Mouse (Mus musculus): ENCODE data around the gene Zbtb4.
"Not testable (repeated sequence)": the region's sequence is repeated elsewhere in the genome, so short reads cannot be mapped to it uniquely, and the experiment has no call there.

Gene Zbtb4

DNA sequence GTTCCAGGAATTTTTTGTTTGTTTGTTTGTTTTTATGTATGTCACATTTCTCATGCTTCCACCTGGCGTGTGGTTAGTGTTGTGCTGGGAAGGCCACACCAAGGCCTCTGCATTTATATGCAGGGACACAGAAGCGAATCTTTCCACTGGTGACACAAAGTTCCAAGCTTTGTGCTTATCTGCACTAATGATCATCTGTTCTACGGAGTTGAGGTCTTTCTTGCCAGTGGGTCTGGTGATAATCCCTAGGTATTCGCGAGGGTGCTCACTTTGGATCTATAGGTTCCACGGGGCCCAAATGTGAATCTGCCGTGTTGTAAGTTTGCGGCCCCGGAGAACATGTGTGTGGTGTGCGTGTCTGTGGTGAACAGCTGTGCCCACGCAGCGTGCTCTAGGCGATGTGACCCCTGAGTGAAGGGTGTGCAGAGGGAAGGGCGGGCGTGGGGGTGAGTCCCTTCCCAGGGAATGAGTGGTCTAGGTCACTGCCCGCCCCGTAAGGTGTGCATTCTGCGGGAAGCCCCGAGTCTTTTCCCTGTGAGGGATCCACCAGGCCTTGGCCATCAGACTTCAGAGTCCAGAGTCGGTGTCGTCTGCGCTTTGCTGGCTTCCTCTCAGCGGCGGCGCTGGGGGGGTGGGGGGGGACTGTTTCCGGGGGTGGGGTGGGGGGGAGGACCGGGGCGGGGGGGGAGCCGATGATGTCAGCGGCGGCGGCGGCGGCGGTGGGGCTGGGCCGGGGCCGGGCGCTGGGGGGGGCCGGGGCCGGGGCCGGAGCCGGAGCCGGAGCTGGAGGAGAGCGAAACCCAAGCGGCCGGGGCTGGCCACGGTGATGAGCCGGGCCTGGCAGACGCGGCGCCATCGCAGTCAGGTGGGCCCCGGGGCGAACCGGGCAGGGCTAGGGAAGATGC is at the start of gene Zbtb4:
Gene Zbtb4 (plus strand): TSS at position 692 of the 905 bp plus-strand sequence.
- peak; percentile 50 to 71 for DNase-seq

DNA sequence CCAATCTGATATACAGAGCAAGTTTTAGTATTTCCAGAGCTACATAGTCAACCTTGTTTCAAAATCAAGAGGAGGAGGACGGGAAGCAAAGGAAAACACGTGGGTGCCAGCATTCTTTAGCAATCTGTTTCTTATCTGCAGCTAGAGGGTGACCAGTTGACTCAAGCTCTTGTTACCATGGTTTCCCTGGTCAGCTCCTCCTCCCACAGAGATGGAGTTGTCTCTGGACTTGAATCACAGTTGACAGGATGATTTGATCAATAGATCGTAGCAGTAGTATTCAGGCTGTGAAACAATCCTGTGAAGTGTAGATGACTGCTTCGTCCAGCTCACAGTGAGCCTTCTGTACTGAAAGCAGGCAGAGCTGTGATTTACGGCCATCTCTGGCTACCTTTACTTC is 49.8 kb upstream of the Zbtb4 start:
- DNase-seq = no peak

DNA sequence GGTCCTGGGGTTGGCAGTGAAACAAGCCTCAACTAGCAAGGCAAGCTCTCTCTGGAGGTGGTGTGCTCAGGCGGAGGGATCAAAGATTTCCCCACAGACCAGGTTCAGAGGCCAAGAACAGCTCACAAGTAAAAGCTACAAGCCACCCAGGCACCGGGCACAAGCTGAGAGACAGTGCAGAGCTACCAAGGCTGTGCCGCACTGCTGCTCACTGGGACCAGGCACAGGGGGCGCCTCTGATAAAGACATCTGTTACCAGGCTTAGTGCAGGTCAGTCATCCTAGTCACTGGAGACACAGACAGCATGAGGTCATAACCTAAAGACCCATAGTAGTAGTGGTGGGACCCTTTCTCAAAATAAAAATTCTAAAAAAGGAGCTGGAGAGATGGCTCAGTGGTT is 48.8 kb upstream of the Zbtb4 start:
- DNase-seq = no peak

DNA sequence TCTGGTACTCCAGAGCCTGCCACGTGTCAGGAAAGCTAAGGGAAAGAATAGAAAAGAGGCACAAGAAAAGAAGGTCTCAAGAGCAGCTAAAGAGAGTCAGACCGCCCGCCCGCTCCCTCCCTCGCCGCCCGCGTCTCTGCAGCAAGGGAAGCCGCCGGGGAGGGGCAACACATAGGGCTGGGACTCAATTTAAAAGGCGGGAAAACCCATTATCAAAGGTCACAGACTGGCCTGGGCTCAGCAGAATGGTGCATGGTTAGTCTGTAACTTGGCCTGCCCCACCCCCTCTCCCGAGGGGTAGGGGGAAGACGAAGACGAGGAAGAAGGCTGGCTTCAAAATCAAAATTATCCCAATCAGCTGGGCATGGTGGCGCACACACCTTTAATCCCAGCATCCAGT is 47.1 kb upstream of the Zbtb4 start:
- DNase-seq = no peak

DNA sequence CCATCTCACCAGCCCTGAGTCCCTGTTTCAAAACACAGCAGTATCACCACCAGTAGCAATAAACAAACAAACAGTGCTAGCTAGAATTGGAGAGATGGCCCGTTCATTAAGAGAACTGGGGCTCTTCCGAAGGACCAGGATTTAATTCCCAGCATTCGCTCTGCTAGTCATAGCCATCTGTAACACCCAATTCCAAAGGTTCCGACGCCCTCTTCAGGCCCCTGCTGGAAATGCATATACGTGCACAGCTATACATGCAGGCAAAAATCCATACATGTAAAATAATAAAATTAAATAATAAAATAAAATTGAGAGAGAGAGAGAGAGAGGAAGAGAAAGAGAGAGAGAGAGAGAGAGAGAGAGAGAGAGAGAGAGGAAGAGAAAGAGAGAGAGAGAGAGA is 46.3 kb upstream of the Zbtb4 start:
- no peak for DNase-seq

DNA sequence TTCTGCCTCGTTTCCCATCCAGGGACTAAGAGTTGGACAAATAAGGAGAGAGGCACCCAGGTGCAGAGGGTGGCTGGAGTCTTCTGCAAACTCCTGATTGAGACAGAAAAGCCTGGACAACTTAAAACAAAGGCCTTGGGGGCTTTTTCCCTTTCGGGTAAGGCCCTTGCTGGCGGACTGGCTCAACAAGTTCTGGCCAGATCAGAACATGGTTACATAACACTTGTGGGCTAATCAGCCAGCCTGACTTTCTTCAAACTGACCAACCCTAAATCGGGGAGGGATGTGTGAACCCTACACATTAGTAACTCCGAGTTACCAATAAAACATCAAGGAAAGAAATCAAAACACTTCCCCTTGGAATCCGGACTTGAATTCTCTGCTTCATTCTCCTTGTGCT is 44.9 kb upstream of the Zbtb4 start:
- no peak for DNase-seq

DNA sequence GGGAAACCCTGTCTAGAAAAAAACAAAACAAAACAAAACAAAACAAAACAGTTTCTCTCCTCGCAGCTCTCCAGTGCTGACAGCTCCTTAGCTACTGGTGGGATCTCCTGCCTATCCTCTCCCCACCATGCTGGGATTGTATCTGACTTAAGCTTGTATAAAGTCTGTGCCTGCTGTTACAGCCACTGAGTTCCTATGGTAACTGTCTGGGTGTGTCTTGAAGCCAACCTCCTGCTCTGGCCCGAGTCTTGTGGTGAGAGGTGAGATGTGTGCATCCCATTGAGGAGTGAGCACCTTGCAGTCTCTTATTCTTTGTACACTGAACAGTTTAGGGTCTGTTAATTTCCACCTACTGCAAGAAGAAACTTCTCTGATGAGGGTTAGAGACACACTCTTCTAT is 42.6 kb upstream of the Zbtb4 start:
- no peak for DNase-seq

DNA sequence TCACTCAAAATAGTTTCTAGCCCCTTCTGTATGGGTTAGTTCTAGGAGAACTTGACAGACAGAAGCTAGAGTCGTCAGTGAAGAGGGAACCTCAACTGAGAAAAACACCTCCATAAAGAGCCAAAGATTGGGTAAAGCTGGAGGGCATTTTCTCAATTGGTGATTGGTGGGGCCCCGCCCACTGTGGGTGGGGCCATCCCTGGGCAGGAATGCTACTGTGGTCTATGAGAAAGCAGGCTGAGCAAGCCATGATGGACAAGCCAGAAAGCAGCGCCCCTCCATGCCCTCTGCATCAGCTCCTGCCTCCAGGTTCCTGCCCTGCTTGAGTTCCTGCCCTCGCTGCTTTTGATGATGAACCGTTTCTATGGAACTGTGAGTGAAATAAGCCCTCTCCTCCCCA is 39.8 kb upstream of the Zbtb4 start:
- no peak for DNase-seq

DNA sequence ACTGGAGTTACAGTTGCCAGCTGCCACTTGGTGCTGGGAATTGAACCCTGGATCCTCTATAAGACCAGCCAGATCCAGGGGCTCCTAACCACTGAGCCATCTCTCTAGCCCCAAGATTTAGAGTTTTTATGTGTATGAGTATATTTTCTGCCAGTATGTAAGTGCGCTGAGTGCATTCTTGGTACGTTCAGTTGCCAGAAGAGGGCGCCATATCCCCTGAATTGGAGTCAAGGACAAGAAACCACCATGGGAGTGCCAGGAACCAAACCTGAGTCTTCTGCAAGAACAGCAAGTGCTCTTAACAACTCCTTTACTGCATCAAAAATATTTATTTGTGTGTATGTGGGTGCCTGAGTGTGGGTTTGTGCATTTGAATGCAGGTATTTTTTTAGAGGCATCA is 36.6 kb upstream of the Zbtb4 start:
- DNase-seq = peak; percentile 56 to 63

DNA sequence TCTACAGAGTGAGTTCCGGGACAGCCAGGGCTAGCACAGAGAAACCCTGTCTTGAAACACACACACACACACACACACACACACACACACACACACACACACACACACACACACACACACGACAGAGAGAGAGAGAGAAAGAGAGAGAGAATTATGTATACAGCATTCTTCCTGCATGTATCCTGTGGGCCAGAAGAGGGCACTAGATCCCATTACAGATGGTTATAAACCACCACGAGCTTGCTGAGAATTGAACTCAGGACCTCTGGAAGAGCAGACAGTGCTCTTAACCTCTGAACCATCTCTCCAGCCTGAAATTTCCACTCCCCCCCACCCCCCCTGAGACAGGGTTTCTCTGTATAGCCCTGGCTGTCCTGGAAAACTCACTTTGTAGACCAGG is 34.3 kb upstream of the Zbtb4 start:
- DNase-seq = not testable (repeated sequence)

DNA sequence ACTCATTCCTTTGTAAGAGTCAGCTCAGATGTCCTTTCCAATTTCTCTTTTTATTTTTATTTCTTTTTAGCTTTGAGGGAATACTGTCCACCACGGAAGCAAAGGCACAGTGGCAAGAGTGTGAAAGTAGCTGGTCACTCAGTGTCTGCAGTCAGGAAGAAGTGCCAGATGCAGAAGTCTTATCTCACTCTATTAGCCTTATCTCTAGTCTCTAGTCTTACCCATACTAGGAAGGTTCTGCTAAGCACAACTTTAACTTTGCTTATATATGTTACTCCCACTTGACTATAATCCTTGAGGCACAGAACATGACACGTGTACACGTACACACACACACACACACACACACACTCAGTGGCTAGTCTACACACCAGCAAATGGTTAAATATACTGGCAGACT is 14.1 kb upstream of the Zbtb4 start:
- DNase-seq = no peak

DNA sequence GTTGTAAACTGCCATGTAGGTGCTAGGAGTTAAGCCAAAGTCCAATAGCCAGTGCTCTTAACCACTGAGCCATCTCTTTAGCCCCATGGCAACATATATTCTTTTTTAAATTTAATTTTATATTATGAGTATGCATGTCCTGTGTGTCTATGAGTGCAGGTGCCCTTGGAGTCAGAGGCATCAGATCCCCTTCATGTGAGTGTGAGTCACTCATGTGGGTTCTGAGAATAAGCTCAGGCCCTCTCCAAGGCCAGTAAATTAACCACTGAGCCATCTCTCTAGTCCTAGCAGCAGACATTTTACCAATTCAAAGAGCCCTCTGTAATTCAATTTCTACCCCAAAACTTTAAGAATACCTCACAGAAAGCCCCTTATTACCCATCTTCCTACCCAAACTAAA is 13.0 kb upstream of the Zbtb4 start:
- no peak for DNase-seq

DNA sequence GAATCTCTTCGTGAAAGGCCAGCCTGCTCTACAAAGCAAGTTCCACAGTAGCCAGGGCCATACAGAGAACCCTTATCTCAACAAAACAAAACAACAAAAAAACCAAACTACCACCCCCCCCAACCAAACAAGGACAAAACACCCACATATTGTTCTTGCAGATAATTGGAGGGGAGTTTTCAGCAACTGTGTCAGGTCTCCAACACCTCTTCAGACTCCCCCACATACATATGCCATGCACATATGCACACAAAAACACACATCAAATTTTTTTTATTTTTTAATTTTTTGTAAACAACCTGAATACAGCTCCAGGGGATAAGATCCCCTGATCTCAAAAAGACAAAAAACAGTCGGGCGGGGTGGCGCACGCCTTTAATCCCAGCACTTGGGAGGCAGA is 11.5 kb upstream of the Zbtb4 start:
- no peak for DNase-seq

DNA sequence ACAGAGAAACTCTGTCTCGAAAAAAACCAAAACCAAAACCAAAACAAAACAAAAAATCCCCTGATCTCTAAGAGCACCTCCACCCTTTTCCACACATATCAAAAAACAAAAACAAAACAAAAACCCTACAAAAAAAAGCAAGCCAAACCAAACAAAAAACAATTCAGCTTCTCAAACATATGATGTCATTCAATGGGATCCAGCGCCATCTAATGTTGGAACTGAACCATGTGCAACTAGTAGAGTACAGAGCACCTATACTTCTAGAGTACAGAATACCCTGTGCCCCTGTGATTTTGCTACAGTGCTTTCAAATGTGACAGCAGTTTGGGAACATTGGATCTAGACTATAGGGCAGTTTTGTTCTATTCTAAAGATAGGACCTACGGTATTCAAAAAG is 11.0 kb upstream of the Zbtb4 start:
- DNase-seq = peak; percentile 56 to 70

DNA sequence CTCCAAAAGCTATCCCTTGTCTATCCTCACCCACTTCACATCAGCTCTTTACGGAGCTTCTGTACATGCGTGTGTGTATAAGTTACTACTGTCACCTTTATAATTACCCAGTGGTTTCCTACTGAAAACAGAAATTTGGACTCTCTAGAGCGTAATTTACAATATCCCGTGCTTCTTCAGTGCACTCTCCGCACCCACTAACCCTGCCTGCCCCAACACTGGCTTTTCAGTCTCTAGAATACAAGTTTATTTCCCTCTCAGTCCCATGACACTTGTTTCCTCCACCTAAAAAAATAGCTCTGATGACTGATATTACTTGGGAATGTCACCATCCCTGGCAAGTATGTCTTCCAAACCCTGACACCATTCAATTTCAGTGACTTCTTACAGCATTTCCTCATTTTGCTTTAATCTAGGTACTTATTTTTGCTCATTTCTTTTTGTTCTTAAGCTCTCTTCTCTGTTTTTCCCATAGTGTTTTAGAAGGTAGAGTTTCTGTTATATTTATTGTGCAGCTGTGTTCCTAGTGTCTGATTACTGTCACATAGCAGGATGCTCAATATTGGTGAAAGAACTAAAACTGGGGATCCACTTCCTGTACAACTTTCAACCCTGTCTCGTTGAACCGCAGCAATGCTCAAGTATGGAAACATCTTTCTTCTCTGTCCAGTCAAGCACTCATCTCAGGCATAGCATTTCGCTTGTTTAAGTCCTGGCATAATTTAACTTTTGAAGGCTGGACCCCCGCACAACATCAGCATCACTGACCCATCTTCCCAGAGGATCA is 8.2 kb upstream of the Zbtb4 start:
- DNase-seq = no peak

DNA sequence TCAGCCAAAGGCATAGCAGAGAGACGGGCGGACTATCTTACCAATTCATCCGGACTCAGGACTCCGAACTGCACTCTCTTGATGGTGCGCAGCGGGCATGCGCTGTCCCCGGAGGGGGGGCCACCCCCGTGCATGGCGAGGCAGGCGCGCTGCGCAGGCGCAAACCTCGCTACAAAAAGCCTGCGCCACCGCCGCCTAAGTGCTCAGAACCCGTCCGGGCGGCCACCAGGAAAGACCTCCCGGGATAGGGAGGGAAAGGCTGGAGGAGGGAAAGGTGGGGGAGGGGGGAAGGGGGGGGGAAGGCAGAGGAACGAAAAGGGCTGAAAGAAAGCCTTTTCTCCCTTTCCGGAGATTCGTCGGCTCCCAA is 7.6 kb upstream of the Zbtb4 start:
- DNase-seq = peak; percentile 96 to 99

DNA sequence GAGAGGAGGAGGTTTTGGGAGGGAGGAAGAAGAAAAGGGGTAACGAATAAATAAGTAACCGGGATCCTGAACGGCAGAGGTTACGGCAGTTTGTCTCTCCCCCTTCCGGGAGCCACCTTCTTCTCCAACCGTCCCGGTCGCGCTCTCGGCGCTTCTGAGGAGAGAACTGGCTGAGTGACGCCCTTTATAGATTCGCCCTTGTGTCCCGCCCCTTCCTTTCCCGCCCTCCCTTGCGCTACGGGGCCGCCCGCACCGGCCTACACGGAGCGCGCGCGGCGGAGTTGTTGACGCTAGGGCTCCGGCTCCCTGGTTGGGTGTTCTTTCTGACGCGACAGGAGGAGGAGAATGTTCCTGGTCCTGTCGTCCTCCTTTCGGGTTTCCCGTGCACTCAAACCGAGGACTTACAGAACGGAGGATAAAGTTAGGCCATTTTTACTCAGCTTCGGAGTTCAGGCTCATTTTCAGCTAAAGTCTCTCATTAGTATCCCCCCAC is 7.2 kb upstream of the Zbtb4 start, which contains the start of gene Polr2a:
Gene Polr2a (minus strand): TSS at position 160 of the 493 bp plus-strand sequence.
- DNase-seq = peak; percentile 95 to 98

DNA sequence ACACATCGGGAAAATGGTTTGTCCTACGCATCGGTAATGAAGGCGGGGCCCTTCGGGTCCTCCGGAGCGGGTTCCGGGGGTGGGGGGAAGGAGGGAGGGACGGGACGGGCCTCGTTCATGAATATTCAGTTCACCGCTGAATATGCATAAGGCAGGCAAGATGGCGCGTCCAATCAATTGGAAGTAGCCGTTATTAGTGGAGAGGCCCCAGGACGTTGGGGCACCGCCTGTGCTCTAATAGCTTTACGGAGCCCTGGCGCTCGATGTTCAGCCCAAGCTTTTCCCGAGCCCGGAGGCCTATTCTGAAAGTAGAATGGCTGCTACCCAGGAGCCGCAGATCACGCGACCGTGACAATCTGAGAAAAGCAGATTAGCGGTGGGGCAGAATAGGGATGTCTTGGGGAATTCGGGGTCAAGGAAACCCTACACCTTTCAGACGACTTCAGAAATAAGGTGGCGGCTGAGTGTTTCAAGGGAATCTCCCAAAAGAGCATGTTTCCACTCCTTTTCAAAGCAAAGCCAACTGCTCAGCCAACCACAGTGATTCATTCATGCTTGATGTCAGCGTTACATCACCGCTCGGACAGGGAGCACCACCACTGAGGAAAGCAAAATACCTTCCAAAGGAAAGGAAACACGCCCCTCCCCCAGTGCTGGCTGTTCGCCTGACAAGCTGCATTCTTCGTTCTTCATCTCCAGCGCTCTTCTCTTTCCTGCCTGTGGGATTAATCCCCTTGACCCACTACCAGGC is 6.6 kb upstream of the Zbtb4 start:
- peak; percentile 90 to 93 for DNase-seq

DNA sequence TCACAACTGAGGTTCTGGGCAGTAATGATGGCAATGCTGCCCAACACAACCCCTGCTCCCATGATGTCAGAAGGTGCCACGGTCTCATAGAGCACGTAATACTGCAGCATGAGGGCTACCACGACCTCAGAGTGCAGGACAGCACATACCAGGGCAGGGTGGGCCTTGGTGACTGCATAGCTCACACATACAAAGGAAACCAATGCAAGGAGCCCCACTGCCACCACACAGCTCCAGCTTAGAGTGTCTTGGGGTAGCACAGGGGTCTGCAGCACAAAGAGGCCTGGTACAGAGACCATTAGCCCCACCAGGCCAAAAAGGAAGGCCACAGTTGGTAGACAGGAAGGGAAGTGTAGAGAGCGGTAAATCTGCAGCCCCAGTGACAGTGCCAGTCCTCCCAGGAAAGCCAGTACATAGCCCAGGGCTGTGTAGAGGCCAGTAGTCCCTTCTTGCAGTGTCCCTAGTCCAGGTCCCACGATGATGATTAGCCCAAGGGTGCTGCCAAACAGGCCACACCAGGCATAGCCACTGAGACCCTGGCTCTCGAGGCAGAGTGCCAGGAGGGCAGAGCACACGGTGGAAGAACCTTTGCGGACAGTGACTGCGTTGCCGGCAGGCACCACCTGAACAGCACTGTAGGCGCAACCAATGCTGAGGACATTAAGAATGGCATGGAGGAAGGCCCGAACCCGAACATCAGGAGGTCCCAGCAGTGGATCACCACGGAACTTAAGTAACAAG is 5.4 kb upstream of the Zbtb4 start:
- DNase-seq = peak in 1 of 2 experiments; percentile 37

DNA sequence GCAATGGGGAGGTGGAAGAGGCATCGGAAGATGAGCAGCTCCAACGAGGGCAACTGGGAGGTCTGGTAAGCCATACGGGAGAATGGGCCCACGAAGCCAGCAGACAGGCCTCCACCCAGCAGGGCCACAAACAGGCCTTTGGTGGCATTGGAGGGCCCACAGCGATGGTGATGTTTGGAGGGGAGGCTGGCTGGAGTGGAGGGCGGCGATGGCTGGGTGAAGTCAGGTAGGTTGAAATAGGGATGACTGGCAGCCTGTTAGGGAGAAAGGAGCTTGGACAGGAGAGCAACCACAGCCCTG is 4.9 kb upstream of the Zbtb4 start:
- DNase-seq = no peak

DNA sequence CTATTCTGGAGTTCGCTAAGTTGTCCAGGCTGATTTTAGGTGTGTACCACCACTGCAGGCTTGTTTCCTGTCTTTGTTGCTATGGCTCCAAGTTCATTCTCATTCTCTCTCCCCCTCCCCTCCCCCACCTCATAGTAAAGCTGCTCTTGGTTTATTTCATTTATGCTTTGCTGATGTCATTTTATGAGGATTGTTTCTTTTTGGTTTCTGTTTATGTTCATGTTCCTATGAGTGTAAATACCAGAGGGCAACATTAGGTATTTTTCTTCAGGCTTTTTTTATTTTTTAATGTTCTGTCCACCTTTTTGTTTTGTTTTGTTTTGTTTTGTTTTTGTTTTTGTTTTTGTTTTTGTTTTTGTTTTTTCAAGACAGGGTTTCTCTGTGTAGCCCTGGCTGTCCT is 3.8 kb upstream of the Zbtb4 start, which contains the start of gene Slc35g3:
Gene Slc35g3 (minus strand): TSS at position 101 of the 400 bp plus-strand sequence.
- no peak for DNase-seq

DNA sequence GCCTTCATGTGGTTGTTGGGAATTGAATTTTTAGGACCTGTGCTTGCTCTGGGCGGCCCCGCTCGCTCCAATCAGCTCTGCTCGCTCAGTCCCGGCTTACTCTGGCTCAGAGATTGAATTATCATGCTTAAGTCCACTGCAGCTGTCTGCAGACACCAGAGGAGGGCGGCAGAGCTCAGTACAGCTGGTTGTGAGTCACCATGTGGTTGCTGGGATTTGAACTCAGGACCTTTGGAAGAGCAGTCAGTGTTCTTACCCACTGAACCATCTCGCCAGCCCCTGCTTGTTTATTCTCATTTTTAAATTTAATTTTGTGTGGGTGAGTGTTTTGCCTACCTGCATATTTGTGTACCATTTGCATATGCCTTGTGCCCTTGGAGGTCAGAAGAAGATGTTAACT is 2.2 kb upstream of the Zbtb4 start:
- DNase-seq = no peak

Data from cerebellum, adult 18-20 months (tissue).